Mouse (Mus musculus) embryo, embryonic 9.5 days (tissue): ENCODE measurements around the gene Thoc3.

Experiments
- DNase-seq: peaks from one replicate; pipeline ENCODE4 v3.0.0-alpha.2; 2017; ENCODE audit errors: extremely low spot score

Gene Thoc3

GRCm38 (mm10) chr13:54443693-54444092, 25.0 kb downstream of the Thoc3 start:
- DNase-seq = no peak

- DNase-seq = no peak
Observed at GRCm38 (mm10) chr13:54439912-54440311, 28.7 kb downstream of the Thoc3 start.

- no peak for DNase-seq
Observed at GRCm38 (mm10) chr13:54438814-54439213, 29.8 kb downstream of the Thoc3 start.

GRCm38 (mm10) chr13:54437083-54437482, 31.6 kb downstream of the Thoc3 start:
- DNase-seq = no peak

- DNase-seq = no peak
Observed at GRCm38 (mm10) chr13:54436666-54437065, 32.0 kb downstream of the Thoc3 start.

- DNase-seq = no peak
Observed at GRCm38 (mm10) chr13:54431161-54431560, 37.5 kb downstream of the Thoc3 start.

- no peak for DNase-seq
Observed at GRCm38 (mm10) chr13:54430051-54430450, 38.6 kb downstream of the Thoc3 start.

- no peak for DNase-seq
Observed at GRCm38 (mm10) chr13:54428771-54429170, 39.9 kb downstream of the Thoc3 start.

GRCm38 (mm10) chr13:54426781-54427655, 41.6 kb downstream of the Thoc3 start:
- no peak for DNase-seq

- DNase-seq = no peak
Observed at GRCm38 (mm10) chr13:54425269-54425668, 43.4 kb downstream of the Thoc3 start.

GRCm38 (mm10) chr13:54420226-54420625, 48.4 kb downstream of the Thoc3 start:
- no peak for DNase-seq

GRCm38 (mm10) chr13:54418781-54419327, 49.8 kb downstream of the Thoc3 start:
- no peak for DNase-seq

- no peak for DNase-seq
Observed at GRCm38 (mm10) chr13:54415059-54415458, 53.6 kb downstream of the Thoc3 start.

GRCm38 (mm10) chr13:54412721-54413120, 55.9 kb downstream of the Thoc3 start:
- DNase-seq = no peak

- no peak for DNase-seq
Observed at GRCm38 (mm10) chr13:54412236-54412635, 56.4 kb downstream of the Thoc3 start.

- DNase-seq = no peak
Observed at GRCm38 (mm10) chr13:54411656-54412055, 57.0 kb downstream of the Thoc3 start.
